Mouse (Mus musculus): Measurements from ENCODE around the gene Tmem95.

DNA sequence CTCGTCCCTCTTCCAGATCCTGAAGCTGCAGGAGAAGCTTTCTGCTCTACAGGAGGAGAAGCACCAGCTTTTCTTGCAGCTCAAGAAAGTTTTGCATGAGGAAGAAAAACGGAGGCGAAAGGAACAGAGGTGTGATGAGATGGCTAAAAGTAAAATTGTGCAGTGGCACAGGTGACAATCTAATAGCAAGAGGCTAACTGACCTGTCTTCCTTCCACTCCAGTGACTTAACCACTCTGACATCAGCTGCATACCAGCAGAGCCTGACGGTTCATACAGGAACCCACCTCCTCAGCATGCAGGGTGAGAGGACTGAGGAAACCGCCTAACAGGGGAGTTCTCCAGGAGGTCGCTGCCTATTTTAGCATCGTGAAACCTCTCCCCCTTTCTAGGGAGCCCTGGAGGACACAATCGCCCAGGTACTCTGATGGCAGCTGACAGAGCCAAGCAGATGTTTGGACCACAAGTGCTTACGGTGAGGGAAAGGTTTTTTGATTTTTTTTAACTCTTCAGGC is 37.2 kb upstream of the Tmem95 start:
- no peak for TF ChIP-seq POLR2A (IDR thresholded peaks at IDR 0.05; ENCODE audit: borderline replicate concordance, extremely low read depth, low read depth, low read length)
- no peak for TF ChIP-seq CTCF (IDR thresholded peaks at IDR 0.05; ENCODE audit: insufficient read depth, low read length)

Measured in lung, adult 2 months (tissue).